Mouse (Mus musculus): ENCODE results near the gene Tigit. TPM values are rescaled to one million over a fixed set of nuclear protein-coding genes. Genes with fewer than 3 reads are reported as not detected.

The Tigit gene
- polyA plus RNA-seq (2012; rRNA removed), result 0.10 TPM in 1 of 2 replicates, not detected in the other

GRCm38 (mm10) chr16:43663978-43664579 is at the start of gene Tigit:
Gene Tigit, minus strand, starts transcription at chr16:43664146.

Other genes starting within 250 kb of the Tigit start
- gene Drd3, start 89.9 kb upstream of the Tigit start, polyA plus RNA-seq (2012; rRNA removed), result 0.06 and 0.18 TPM in 2 replicates
- 6.1 and 7.0 TPM in 2 replicates for gene Ccdc191, start 225.7 kb upstream of the Tigit start, polyA plus RNA-seq (2012; rRNA removed)

Data from central nervous system, embryonic 14 days (tissue).